Mouse (Mus musculus) bone marrow, adult 2 months (tissue): Measurements from ENCODE around the gene Gpsm2.

Source experiments
- CTCF ChIP-seq: fragments of 200-500 bp; IDR thresholded peaks from 2 replicates; pipeline ENCODE4 v1.5.1; 2011; ENCODE audit warnings: low read length, control low read depth; ENCODE audit not compliant: control insufficient read depth, insufficient read depth
- POLR2A ChIP-seq: fragments of 200-500 bp; IDR thresholded peaks from 2 replicates; pipeline ENCODE4 v1.6.1; 2011; ENCODE audit warnings: low read depth, mild to moderate bottlenecking, control low read depth, low read length, borderline replicate concordance; ENCODE audit not compliant: control insufficient read depth

GRCm38 (mm10) chr3:108766943-108767342, 44.8 kb upstream of the Gpsm2 start:
- no peak for TF ChIP-seq CTCF
- TF ChIP-seq POLR2A, result no peak
